Mouse (Mus musculus): ENCODE measurements around the gene Kcnq1. TPM values are rescaled to one million over a fixed set of nuclear protein-coding genes. Genes with fewer than 3 reads are reported as not detected.

Kcnq1 gene
- total and polyA plus RNA-seq, 3 experiments: 0.63 to 0.96 TPM; not detected in 1

DNA sequence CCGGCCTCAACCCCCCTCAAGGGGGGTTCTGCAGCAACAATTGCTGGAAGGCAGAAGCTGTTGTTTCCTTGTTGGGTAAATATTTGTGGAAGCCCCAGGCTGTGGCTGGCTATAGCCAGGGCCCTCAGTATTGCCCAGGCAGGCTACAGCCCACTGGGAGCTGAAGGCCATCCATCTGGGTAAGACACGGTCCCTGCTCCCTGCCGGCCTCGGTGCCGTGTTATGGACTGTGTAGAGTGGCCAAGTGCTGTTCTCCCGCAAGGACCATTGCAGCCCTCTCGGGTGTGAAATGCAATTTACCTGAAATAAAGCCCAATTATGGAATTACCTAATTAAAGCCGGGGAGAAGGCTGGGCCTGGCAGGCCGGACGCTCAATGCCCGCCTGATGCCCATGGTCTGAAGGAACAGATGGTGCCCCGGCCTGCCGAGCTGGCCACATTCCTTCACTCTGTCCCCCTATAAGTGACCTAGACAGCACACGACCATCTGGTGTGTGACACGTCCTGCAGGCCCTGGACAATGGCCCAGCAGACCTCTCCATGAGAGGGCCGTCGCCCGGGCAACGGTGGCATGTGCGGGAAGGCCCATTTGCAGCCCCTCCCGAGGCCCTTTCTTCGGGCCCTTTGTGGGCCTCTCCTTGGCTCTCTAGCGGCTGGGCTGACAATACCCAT lies 322.1 kb downstream of the Kcnq1 start:
- Histone ChIP-seq H3K27ac (ENCODE audit: control insufficient read depth, low read depth, low read length) (no peak overlapping the region), H3K36me3 (ENCODE audit: control insufficient read depth in 1 of 2, insufficient read depth in 2 of 2, low read length in 2 of 2) (no peaks in the 10 kb centered on the region), H3K27me3 (ENCODE audit: control insufficient read depth in 1 of 2, insufficient read depth in 2 of 2, low read length in 2 of 2) (no peaks in the 10 kb centered on the region; a peak in 1 of 4 replicates), H3K9me3 (replicated peaks; ENCODE audit: insufficient read depth, low read length) (no peaks in the 10 kb centered on the region), H3K4me3 (ENCODE audit: control insufficient read depth in 1 of 2, insufficient read depth in 1 of 2, low read depth in 2 of 2, low read length in 2 of 2) (no peak overlapping the region), H3K79me2 (ENCODE audit: control insufficient read depth, insufficient read depth, low read length, poor library complexity) (no peaks in the 10 kb centered on the region), H3K4me1 (ENCODE audit: control insufficient read depth in 1 of 2, insufficient read depth in 2 of 2, low read length in 2 of 2) (no peaks in the 10 kb centered on the region), H3K9ac (ENCODE audit: control insufficient read depth, low read depth, low read length, poor library complexity, severe bottlenecking) (no peak overlapping the region)
- TF ChIP-seq MXI1 (IDR thresholded peaks at IDR 0.05; ENCODE audit: low read depth, low read length) (no peak), CTCF (IDR thresholded peaks at IDR 0.05 in 2 of 3, conservative IDR thresholded peaks at IDR 0.05 in 1 of 3; ENCODE audit: control insufficient read depth in 1 of 3, insufficient read depth in 1 of 3, low read depth in 2 of 3, low read length in 3 of 3, poor library complexity in 1 of 3, severe bottlenecking in 1 of 3) (no peak), MYC (IDR thresholded peaks at IDR 0.05; ENCODE audit: low read depth, low read length) (no peak), JUND (IDR thresholded peaks at IDR 0.05; ENCODE audit: low read depth, low read length) (no peak), ZMIZ1 (IDR thresholded peaks at IDR 0.05; ENCODE audit: low read depth, low read length) (no peak), GATA1 (IDR thresholded peaks at IDR 0.05; ENCODE audit: low read depth, low read length) (no peak), SMC3 (IDR thresholded peaks at IDR 0.05; ENCODE audit: low read depth, low read length) (no peak), KAT2A (conservative IDR thresholded peaks at IDR 0.05; ENCODE audit: low read depth, low read length) (no peak), MAZ (IDR thresholded peaks at IDR 0.05; ENCODE audit: low read depth, low read length) (no peak), SIN3A (IDR thresholded peaks at IDR 0.05; ENCODE audit: low read length) (no peak), RAD21 (IDR thresholded peaks at IDR 0.05; ENCODE audit: low read depth, low read length) (no peak), MAX (IDR thresholded peaks at IDR 0.05; ENCODE audit: low read length) (no peak), NELFE (IDR thresholded peaks at IDR 0.05; ENCODE audit: low read depth, low read length) (no peak), MAFK (IDR thresholded peaks at IDR 0.05; ENCODE audit: borderline replicate concordance, low read depth, low read length) (no peak), ZNF384 (IDR thresholded peaks at IDR 0.05; ENCODE audit: low read depth, low read length) (no peak), ZKSCAN1 (IDR thresholded peaks at IDR 0.05; ENCODE audit: low read depth, low read length) (no peak), TAL1 (IDR thresholded peaks at IDR 0.05; ENCODE audit: low read length) (no peak), HCFC1 (IDR thresholded peaks at IDR 0.05; ENCODE audit: low read depth, low read length) (no peak), UBTF (IDR thresholded peaks at IDR 0.05; ENCODE audit: borderline replicate concordance, insufficient read depth, low read depth, low read length) (no peak), POLR2AphosphoS2 (IDR thresholded peaks at IDR 0.05; ENCODE audit: low read length) (no peak)
- DNase-seq (ENCODE audit: low read depth, low spot score): no peak

DNA sequence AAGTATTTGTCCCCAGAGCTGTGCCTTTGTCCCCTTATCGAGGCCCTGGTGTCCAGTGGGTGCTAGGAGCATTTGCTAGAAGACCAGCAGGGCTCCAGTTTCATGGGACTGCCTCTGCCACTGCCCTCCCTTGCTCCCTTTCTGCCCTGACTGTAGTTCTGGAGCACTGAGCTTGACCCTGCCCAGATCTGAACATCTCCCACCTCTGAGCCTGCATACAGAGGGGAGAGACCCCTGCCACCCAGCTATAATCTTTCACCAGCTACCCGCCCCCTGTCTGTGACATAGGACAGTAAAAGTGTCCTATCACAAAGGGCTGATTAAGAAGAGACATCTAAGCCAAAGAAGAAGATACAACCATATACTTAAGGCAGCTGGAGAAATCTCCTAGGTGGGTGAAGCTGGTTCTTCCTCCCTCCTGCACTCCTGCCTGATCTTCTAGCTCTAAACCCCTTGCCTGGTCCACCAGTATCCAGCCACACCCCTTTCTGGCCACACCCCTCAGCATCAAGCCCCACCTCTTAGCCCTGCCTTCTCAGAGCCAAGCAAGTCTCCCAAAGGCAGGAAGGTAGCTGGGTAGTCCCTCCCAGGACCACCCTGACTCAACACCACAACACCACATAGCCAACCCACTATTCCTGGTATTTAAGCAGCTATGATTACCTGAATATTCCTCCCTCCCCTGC lies 322.8 kb downstream of the Kcnq1 start:
- Histone ChIP-seq H3K36me3 (ENCODE audit: control insufficient read depth in 1 of 2, insufficient read depth in 2 of 2, low read length in 2 of 2) (no peaks in the 10 kb centered on the region), H3K27me3 (ENCODE audit: control insufficient read depth in 1 of 2, insufficient read depth in 2 of 2, low read length in 2 of 2) (no peaks in the 10 kb centered on the region; a peak in 1 of 4 replicates), H3K9me3 (replicated peaks; ENCODE audit: insufficient read depth, low read length) (no peaks in the 10 kb centered on the region), H3K4me3 (ENCODE audit: control insufficient read depth in 1 of 2, insufficient read depth in 1 of 2, low read depth in 2 of 2, low read length in 2 of 2) (no peak overlapping the region), H3K9ac (ENCODE audit: control insufficient read depth, low read depth, low read length, poor library complexity, severe bottlenecking) (no peak overlapping the region), H3K27ac (ENCODE audit: control insufficient read depth, low read depth, low read length) (no peak overlapping the region), H3K79me2 (ENCODE audit: control insufficient read depth, insufficient read depth, low read length, poor library complexity) (no peaks in the 10 kb centered on the region), H3K4me1 (ENCODE audit: control insufficient read depth in 1 of 2, insufficient read depth in 2 of 2, low read length in 2 of 2) (no peaks in the 10 kb centered on the region)
- TF ChIP-seq USF2 (IDR thresholded peaks at IDR 0.05; ENCODE audit: borderline replicate concordance in 1 of 2, insufficient read depth in 1 of 2, low read depth in 1 of 2, low read length in 2 of 2) (no peak), SIN3A (IDR thresholded peaks at IDR 0.05; ENCODE audit: low read length) (no peak), ZMIZ1 (IDR thresholded peaks at IDR 0.05; ENCODE audit: low read depth, low read length) (no peak), MAZ (IDR thresholded peaks at IDR 0.05; ENCODE audit: low read depth, low read length) (no peak), MAX (IDR thresholded peaks at IDR 0.05; ENCODE audit: low read length) (no peak), GABPA (IDR thresholded peaks at IDR 0.05; ENCODE audit: low read depth, low read length) (no peak), BHLHE40 (IDR thresholded peaks at IDR 0.05; ENCODE audit: borderline replicate concordance, low read depth, low read length) (no peak), GATA1 (IDR thresholded peaks at IDR 0.05; ENCODE audit: low read depth, low read length) (no peak), POLR2A (IDR thresholded peaks at IDR 0.05; ENCODE audit: control insufficient read depth in 1 of 2, insufficient read depth in 1 of 2, low read depth in 1 of 2, low read length in 2 of 2, poor library complexity in 1 of 2) (no peak)
- peak; percentile 9 for DNase-seq (ENCODE audit: low read depth, low spot score)

Measured in MEL (cell line).